Comparison of ENCODE assay signal across 8 mouse cellular contexts in the genomic region with DNA sequence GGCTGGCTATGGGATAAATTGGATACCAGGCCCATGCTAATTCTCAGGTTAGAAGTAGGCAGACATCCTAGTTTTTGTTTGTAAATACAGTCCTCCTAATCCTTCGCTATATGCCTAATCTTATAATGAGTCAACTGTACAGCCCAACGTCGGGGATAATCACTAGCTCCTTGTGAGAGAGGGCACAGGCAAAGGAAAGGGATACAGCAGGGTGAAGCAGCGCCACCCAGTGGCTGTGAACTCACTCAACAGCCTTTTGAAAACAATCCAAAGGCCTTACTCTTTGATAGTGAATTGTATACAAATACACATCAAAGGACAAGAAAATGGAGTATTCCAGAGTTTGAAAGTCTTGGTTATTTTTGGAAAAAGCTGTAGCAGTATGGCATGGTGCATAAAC. TPM values are rescaled to one million over a fixed set of nuclear protein-coding genes. Genes with fewer than 3 reads are reported as not detected.
DNase-seq lines count a peak whose midpoint lies in the region; ATAC-seq and TF ChIP-seq lines count a peak whose summit lies in the region.

No protein-coding gene starts in this region.

- TF ChIP-seq CTCF in C2C12 (IDR thresholded peaks at IDR 0.05; ENCODE audit: control insufficient read depth, insufficient read depth, insufficient read length): peak; percentile 49
- TF ChIP-seq CTCF in stomach, postnatal 0 days (IDR thresholded peaks at IDR 0.05; ENCODE audit: low read depth): peak; percentile 85

- peaks cover 65% of the 10 kb centered on the region for H3K36me3 ChIP-seq in hindbrain, embryonic 10.5 days
- H3K36me3 ChIP-seq in hindbrain, embryonic 12.5 days: peaks cover 41% of the 10 kb centered on the region
- H3K36me3 ChIP-seq in C2C12 (ENCODE audit: control insufficient read depth, insufficient read depth): peaks cover 44% of the 10 kb centered on the region
- peaks cover 45% of the 10 kb centered on the region for H3K36me3 ChIP-seq in embryonic facial prominence, embryonic 14.5 days (ENCODE audit: control insufficient read depth, insufficient read depth, low read length)
- 0 out of 2 replicates have a peak, but pooled peaks cover 10% of the 10 kb centered on the region for H3K36me3 ChIP-seq in stomach, postnatal 0 days (ENCODE audit: control insufficient read depth, insufficient read depth, low read length)

- no peaks in the 10 kb centered on the region for H3K27me3 ChIP-seq in hindbrain, embryonic 10.5 days (ENCODE audit: insufficient read depth, poor library complexity, severe bottlenecking)
- H3K27me3 ChIP-seq in hindbrain, embryonic 12.5 days: no peaks in the 10 kb centered on the region
- H3K27me3 ChIP-seq in C2C12 (ENCODE audit: control insufficient read depth, insufficient read depth, insufficient read length): no peaks in the 10 kb centered on the region
- no peaks in the 10 kb centered on the region for H3K27me3 ChIP-seq in embryonic facial prominence, embryonic 14.5 days (replicated peaks; ENCODE audit: control insufficient read depth, insufficient read depth, low read length)
- H3K27me3 ChIP-seq in stomach, postnatal 0 days (ENCODE audit: control insufficient read depth, insufficient read depth, low read length): no peaks in the 10 kb centered on the region

- H3K9ac ChIP-seq in hindbrain, embryonic 12.5 days: no peak overlapping the region
- no peak overlapping the region for H3K9ac ChIP-seq in embryonic facial prominence, embryonic 14.5 days (ENCODE audit: low read depth, low read length)
- H3K9ac ChIP-seq in stomach, postnatal 0 days (ENCODE audit: low read length): no peak overlapping the region

- H3K79me2 ChIP-seq in C2C12 (ENCODE audit: control insufficient read depth, insufficient read depth): no peaks in the 10 kb centered on the region

- no peak overlapping the region for H3ac ChIP-seq in C2C12 (ENCODE audit: control insufficient read depth, insufficient read length, low read depth)

- no peaks in the 10 kb centered on the region for H3K4me1 ChIP-seq in hindbrain, embryonic 10.5 days (replicated peaks)
- no peaks in the 10 kb centered on the region for H3K4me1 ChIP-seq in hindbrain, embryonic 12.5 days
- no peaks in the 10 kb centered on the region for H3K4me1 ChIP-seq in embryonic facial prominence, embryonic 14.5 days (ENCODE audit: control insufficient read depth, insufficient read depth, low read length)
- H3K4me1 ChIP-seq in stomach, postnatal 0 days (replicated peaks; ENCODE audit: control insufficient read depth, insufficient read depth): no peaks in the 10 kb centered on the region

- DNase-seq in hindbrain, embryonic 10.5 days (ENCODE audit: low spot score): peak; percentile 30
- peak; percentile 81 for DNase-seq in adrenal gland, postnatal 14 days
- peak; percentile 28 for DNase-seq in embryonic facial prominence, embryonic 14.5 days (ENCODE audit: low spot score)
- DNase-seq in kidney, postnatal 25 days: peak; percentile 43 to 54
- peak; percentile 45 for DNase-seq in lung, postnatal 10 days
- peak; percentile 69 for DNase-seq in stomach, postnatal 0 days (ENCODE audit: low spot score)

- no peaks in the 10 kb centered on the region for H3K79me3 ChIP-seq in C2C12 (ENCODE audit: low read depth)

- no peak overlapping the region for H3K4me2 ChIP-seq in hindbrain, embryonic 12.5 days (replicated peaks)
- no peak overlapping the region for H3K4me2 ChIP-seq in embryonic facial prominence, embryonic 14.5 days (ENCODE audit: low read depth, low read length)
- H3K4me2 ChIP-seq in stomach, postnatal 0 days (replicated peaks; ENCODE audit: low read depth): no peak overlapping the region

- TF ChIP-seq EP300 in stomach, postnatal 0 days (optimal IDR thresholded peaks at IDR 0.05): no peak

- 59% methylated on average over 4 of the region's 4 CpGs for WGBS in hindbrain, embryonic 10.5 days
- 53% methylated on average over 4 of the region's 4 CpGs for WGBS in hindbrain, embryonic 12.5 days
- 49% methylated on average over 4 of the region's 4 CpGs for WGBS in embryonic facial prominence, embryonic 14.5 days
- 24% methylated on average over 4 of the region's 4 CpGs for WGBS in stomach, postnatal 0 days

- 0 out of 2 replicates have a peak, but pooled peaks cover 3% of the 10 kb centered on the region for H3K9me3 ChIP-seq in hindbrain, embryonic 10.5 days
- peaks cover 4% of the 10 kb centered on the region; the same call in 1 of the 2 replicates for H3K9me3 ChIP-seq in hindbrain, embryonic 12.5 days (replicated peaks)
- no peaks in the 10 kb centered on the region for H3K9me3 ChIP-seq in embryonic facial prominence, embryonic 14.5 days (ENCODE audit: control insufficient read depth, low read length)
- H3K9me3 ChIP-seq in stomach, postnatal 0 days (ENCODE audit: control insufficient read depth, low read length): no peaks in the 10 kb centered on the region

- ATAC-seq in hindbrain, embryonic 12.5 days (ENCODE audit: low FRiP score): no peak
- ATAC-seq in embryonic facial prominence, embryonic 14.5 days (ENCODE audit: low read depth): no peak
- ATAC-seq in stomach, postnatal 0 days (ENCODE audit: low FRiP score, low TSS enrichment): peak; percentile 72; the same call in 1 of the 2 replicates

- no peak overlapping the region for H3K4me3 ChIP-seq in hindbrain, embryonic 10.5 days
- H3K4me3 ChIP-seq in hindbrain, embryonic 12.5 days: no peak overlapping the region
- no peak overlapping the region for H3K4me3 ChIP-seq in C2C12 (ENCODE audit: insufficient read depth, poor library complexity, severe bottlenecking)
- H3K4me3 ChIP-seq in embryonic facial prominence, embryonic 14.5 days (ENCODE audit: low read depth, low read length): no peak overlapping the region
- H3K4me3 ChIP-seq in stomach, postnatal 0 days (ENCODE audit: low read depth, low read length): no peak overlapping the region

- H3K27ac ChIP-seq in hindbrain, embryonic 10.5 days: no peak overlapping the region
- no peak overlapping the region for H3K27ac ChIP-seq in hindbrain, embryonic 12.5 days
- no peak overlapping the region for H3K27ac ChIP-seq in embryonic facial prominence, embryonic 14.5 days (replicated peaks; ENCODE audit: low read depth, low read length)
- no peak overlapping the region for H3K27ac ChIP-seq in stomach, postnatal 0 days (replicated peaks)

TF ChIP-seq in C2C12, 6 proteins besides CTCF, POLR2A, EP300 and RAD21:
- TF ChIP-seq MYOD1 (IDR thresholded peaks at IDR 0.05; ENCODE audit: control insufficient read depth, insufficient read length, low read depth): no peak
- TF ChIP-seq MYOG (IDR thresholded peaks at IDR 0.05; ENCODE audit: control insufficient read depth, extremely low read depth, insufficient read length): no peak
- TF ChIP-seq FOSL1 (IDR thresholded peaks at IDR 0.05; ENCODE audit: insufficient read depth, low read length, poor library complexity, severe bottlenecking): no peak
- no peak for TF ChIP-seq CEBPB (IDR thresholded peaks at IDR 0.05; ENCODE audit: low read depth)
- TF ChIP-seq USF1 (IDR thresholded peaks at IDR 0.05; ENCODE audit: low read depth): no peak
- no peak for TF ChIP-seq MAX (IDR thresholded peaks at IDR 0.05)

RNA-seq across cellular contexts. Expression of a gene that starts 10.0 kb away (rescaled TPM):
- polyA plus RNA-seq in hindbrain, embryonic 10.5 days (2016; fragmentation: Nextera tagmentation; extraction: Ambion mirVana): 84.9 and 94.3 TPM in 2 replicates
- polyA plus RNA-seq in hindbrain, embryonic 12.5 days (2016; fragmentation: Nextera tagmentation; extraction: Ambion mirVana): 79.5 and 81.6 TPM in 2 replicates
- 18.2 TPM for polyA plus RNA-seq in C2C12 (2012; fragmentation: generic; extraction: Trizol)
- 22.3 and 26.6 TPM in 2 replicates for total RNA-seq in adrenal gland, postnatal 14 days (2021)
- 60.7 and 62.6 TPM in 2 replicates for polyA plus RNA-seq in embryonic facial prominence, embryonic 14.5 days (2014; fragmentation: Nextera tagmentation; extraction: Ambion mirVana)
- 44.2 and 45.9 TPM in 2 replicates for polyA plus RNA-seq in stomach, postnatal 0 days (2015; fragmentation: Nextera tagmentation; extraction: Ambion mirVana)

RNA-seq across cellular contexts. Expression of a gene that starts 39.2 kb away (rescaled TPM):
- polyA plus RNA-seq in hindbrain, embryonic 10.5 days (2016; fragmentation: Nextera tagmentation; extraction: Ambion mirVana): 128 and 129 TPM in 2 replicates
- 144 and 154 TPM in 2 replicates for polyA plus RNA-seq in hindbrain, embryonic 12.5 days (2016; fragmentation: Nextera tagmentation; extraction: Ambion mirVana)
- polyA plus RNA-seq in C2C12 (2012; fragmentation: generic; extraction: Trizol): 32.3 TPM
- total RNA-seq in adrenal gland, postnatal 14 days (2021): 72.3 and 77.7 TPM in 2 replicates
- 97.6 and 103 TPM in 2 replicates for polyA plus RNA-seq in embryonic facial prominence, embryonic 14.5 days (2014; fragmentation: Nextera tagmentation; extraction: Ambion mirVana)
- polyA plus RNA-seq in stomach, postnatal 0 days (2015; fragmentation: Nextera tagmentation; extraction: Ambion mirVana): 87.8 and 94.8 TPM in 2 replicates

Comparison
In these comparisons a context has a peak if more than half of its experiments do, and no peak if none do; other contexts are left out.
1. DNase-seq: peak in every context shown above with its lines; median percentile 81 in adrenal gland, postnatal 14 days; 69 in stomach, postnatal 0 days; 48 in kidney, postnatal 25 days; 45 in lung, postnatal 10 days; 30 in hindbrain, embryonic 10.5 days; 28 in embryonic facial prominence, embryonic 14.5 days.